Mouse (Mus musculus) cerebellum, postnatal 36 days (tissue): Measurements from ENCODE around the gene Tdrd6.

ENCODE experiments used
- DNase-seq, 2 experiments: peaks; one replicate each; pipeline ENCODE4 v3.0.0; 2021 to 2022; ENCODE audit warnings: mixed read lengths in 2 of 2

The Tdrd6 gene

DNA sequence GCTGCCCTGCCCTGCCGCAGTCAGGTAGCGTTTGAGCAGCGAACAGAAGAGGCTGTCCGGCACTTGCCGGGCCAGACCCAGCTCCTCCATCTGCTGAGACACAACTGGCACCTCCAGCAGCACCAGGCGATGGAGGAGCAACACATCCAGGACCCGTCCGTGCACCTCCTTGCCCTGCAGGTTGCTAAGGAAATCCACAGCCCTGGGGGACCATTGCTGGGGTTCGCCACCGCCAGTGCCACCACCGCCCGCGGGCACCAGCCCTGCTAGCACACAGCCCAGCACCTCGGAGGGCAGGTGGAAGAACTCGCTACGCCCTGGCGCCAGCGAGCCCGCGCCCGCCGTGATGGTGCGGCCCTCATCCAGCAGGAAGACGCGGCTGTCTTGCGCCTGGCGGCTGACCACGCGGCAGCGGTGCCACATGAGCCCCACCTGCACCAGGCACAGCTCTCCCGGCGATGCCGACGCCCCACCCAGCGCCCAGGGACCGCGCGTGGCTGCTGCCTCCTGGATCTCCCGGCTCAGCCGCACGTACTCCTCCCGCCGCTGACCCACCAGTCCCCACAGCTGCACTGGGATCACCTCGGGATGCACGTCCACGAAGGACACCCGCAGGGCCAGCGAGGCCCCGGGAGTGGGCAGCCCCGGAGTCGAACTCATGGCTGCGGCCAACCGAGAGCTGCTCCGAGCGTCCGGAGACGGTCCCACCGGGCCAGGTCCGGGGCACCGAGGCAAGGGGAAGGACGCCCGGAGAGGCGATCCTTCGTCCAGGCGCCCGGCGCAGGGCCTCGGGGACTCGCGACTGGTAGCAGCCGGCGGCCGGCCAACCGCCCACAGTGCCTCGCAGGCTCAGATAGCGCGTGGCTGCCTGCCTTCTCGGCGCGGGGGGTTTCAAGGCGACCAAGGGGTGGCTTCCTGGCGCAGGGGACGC lies at the start of gene Tdrd6:
Gene Tdrd6, minus strand, starts transcription at position 804 of the 931 bp plus-strand sequence.
- DNase-seq = peak in 1 of 2 experiments; percentile 11

DNA sequence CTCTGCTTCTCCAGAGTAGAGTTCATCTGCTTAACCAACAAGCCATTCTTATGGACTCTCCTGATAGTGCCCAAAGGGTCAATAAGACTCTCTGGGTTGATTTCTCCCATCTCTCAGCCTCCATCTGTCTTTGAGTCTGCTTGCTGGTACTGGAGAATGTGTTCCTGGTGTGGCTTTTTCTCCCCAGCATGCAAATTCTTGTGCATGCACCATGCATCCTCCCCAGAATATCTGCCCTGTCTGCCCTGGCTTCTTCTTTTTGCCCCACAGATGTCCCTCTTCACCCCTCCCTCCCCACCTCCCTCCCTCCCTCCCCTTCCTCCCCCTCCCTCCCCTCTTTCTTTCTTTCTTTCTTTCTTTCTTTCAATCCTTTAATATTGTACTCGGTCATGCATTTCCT lies 47.2 kb upstream of the Tdrd6 start:
- DNase-seq = no peak

GRCm38 (mm10) chr17:43676241-43676640 lies 46.1 kb upstream of the Tdrd6 start:
- no peak for DNase-seq

GRCm38 (mm10) chr17:43675228-43675627 lies 45.1 kb upstream of the Tdrd6 start:
- DNase-seq = no peak

- DNase-seq = no peak
These were observed 41.8 kb upstream of the Tdrd6 start for GRCm38 (mm10) chr17:43671907-43672306.

DNA sequence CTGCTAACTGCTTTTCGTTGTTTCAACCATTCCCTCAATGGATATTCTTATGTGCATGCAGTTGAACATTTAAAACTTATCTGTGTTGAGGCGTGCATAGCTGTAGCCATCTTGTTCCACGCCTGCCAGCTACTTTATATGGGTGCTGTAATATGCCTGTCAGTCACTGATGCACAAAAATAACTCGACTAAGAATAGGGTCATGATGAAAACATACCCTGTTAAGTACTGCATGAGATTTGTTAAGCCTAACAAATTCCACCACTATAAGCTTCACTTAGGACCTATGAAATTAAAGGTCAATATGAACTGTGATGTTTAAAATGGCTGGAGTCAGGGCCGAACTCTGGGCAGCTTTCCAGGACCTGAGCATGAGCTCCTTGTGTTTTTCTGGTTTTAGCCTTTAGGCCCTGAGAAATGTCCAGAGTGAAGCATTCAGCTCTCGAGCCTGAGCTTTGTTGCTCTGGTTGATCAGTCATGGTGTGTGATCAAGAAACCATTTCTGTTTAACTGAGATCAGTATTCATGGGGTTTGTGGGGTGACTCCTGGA lies 39.1 kb upstream of the Tdrd6 start:
- DNase-seq = no peak

DNA sequence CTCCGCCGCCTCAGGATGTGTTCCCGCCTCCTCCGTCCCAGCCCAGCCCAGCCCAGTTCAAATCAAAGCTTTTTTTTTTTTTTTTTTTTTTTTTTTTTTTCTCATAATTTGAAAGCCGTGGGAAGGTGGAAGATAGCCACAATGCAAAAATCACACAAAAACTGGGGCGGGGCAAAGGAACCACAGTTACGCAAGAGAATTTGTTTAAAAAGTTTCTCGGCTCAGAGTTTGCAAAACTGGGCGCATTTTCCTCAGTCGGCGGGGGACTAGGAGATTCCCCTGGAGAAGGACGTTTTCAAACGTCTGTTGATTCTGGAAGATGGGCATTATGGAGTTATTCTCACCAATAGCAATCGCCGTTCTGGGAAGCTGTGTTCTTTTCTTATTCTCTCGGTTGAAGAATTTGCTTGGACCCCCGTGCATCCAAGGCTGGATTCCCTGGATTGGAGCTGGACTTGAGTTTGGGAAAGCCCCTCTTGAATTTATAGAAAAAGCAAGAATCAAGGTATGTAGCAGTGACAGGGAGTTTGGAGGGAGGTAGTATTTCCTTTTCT lies 37.3 kb upstream of the Tdrd6 start, which contains the start of gene Cyp39a1:
Gene Cyp39a1, plus strand, starts transcription at position 136 of the 554 bp plus-strand sequence.
- DNase-seq = no peak

- peak; percentile 88 to 90 for DNase-seq
These were observed 36.6 kb upstream of the Tdrd6 start, which contains the start of gene Slc25a27 for GRCm38 (mm10) chr17:43666576-43667289. TSS of gene Slc25a27 (minus strand) at chr17:43667214.

DNA sequence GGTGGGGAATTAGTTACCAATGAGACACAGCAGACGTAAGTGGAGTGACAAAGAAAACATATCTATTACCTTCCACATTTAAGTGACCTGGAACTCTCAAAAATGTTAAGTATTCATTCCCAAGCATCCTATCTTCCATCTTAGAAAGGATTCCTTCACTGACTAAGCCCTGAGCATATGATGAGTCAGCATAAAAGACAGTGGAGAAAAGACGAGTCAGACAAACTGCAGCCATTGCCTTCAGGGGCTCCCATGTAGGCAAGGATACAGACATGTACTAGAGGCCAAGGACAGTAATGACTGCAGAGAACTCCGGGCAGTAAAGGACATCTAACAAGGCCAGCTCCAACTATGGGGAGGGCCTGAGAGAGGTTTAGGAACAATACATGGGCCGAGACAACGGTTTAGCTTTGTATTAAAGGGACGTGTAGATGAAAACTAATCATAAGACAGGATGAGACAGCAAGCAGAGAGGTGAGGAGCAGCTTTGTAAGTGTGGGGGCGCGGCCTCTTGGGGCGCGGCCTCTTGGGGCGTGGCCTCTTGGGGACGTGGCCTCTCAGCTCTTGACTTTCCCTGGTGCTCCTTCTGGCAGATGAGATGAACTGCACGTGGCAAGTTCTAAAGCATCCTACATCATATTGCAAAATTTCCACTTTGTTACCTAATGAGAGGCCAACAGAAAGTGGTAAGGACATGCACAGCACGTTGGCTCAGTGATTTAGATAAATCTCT lies 21.4 kb upstream of the Tdrd6 start:
- no peak for DNase-seq

DNA sequence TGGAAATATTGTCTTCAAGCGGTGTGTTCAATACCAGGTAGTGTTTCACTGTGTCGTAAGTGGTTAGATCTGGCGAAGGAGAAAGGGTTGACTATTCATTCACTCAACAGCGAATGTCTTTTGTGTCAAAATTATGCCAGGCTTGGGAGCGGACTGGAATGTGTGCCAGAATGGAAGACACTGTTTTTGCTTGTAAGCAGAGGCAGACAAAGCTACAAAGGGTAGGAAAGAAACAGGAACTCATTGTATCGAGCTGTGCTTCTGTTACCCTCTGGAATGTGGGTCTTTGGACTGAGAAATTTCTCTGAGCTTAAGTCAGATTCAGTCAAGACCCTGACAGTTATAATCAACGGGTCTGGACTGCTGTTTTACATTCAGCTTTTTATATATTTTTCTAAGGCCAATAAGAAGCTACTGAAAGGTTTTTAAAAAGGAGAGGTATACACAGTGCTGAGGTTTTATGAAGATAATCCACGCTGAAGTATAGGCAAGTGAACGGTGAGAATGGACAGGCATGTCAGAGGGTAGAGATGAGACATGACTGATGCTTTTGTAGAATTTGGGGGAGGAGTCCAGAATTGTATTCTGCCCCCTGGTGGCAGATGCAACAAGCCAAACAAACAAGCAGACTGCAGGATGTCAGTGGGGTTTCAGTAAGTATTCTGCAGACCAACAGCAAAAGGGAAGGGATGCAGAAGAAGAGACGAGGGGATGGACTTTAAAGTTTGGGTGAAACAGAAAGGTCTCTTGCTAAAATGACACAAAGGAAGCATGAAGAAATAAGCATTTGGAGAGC lies 19.7 kb upstream of the Tdrd6 start:
- no peak for DNase-seq

DNA sequence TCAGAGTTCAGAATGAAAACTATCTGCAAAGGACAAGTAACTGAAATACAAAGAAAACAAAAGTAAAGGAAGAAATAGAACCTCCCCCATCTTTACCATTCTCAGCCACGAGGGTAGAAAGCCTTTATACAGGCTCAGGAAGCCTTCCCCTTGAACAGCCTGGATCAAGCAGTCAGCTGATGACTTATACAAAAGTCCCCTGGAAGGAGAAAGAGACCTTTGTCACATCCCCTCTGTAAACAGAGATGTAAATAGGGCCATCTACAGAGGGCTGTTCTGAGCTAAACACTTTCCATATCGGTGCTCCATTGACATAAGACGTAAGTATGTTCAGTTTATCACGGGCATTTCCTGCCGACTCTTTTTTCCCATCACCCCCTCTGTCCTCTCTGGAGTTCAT lies 16.8 kb upstream of the Tdrd6 start:
- DNase-seq = no peak

GRCm38 (mm10) chr17:43645136-43645535 lies 15.0 kb upstream of the Tdrd6 start:
- DNase-seq = no peak

GRCm38 (mm10) chr17:43644375-43644774 lies 14.3 kb upstream of the Tdrd6 start:
- no peak for DNase-seq

GRCm38 (mm10) chr17:43643191-43643590 lies 13.1 kb upstream of the Tdrd6 start:
- DNase-seq = no peak

DNA sequence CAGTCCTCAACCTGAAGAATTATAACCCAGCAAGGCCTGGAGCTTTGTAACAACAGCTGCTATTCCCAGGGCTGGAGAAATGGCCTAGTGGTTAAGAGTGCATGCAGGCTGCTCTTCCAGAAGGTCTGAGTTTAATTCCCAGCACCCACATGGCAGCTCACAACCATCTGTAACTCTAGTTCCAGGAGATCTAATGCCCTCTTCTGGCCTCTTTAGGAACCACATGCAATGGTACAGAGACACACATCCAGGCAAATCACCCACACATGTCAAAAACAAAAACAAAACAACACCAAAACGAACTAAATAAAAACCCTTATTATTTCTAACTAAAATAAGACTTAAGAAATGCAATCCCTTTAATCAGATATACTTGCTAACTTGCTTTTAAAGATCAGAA lies 10.7 kb upstream of the Tdrd6 start:
- DNase-seq = no peak

- DNase-seq = no peak
These were observed 7.0 kb upstream of the Tdrd6 start for GRCm38 (mm10) chr17:43637146-43637545.

DNA sequence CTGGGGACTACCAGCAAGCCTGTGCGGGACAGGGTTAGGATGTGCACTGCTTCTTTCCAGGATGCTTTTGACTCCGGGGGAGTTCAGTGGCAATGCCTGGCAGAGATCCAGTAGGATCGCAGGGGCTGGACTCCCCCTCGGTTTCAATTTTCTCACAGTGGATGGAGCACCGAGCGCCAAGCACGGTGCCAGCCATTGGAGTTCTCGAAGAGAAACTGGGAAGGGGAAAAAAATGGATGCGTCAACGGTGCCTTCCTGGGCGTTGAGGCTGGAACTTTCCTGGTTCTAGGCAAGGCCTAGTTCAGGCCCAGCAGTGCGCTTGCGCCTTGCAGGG lies 295 bp upstream of the Tdrd6 start:
- no peak for DNase-seq

DNA sequence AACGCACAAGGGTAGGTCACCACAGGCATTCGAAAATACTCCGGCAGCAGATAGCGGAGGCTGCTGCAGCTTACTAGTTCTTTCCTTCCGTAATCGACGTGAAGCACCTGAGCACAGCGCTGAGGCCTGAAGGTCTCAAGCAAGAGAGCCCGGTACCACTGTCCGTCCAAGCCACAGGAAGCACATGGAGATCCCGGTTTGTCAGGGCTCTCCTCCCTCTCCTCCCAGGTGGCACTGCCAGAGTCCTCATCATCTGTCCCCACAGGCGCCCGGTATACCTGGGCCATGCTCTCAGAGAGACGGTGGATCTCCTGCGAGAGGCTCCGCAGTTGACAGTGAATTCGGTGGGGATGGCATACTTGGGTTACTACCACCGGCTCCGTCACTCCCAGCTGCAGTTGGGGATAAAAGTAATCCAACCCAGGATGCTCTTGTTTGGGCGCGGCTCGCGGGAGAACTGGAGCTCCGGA lies 1.0 kb downstream of the Tdrd6 start:
- no peak for DNase-seq

DNA sequence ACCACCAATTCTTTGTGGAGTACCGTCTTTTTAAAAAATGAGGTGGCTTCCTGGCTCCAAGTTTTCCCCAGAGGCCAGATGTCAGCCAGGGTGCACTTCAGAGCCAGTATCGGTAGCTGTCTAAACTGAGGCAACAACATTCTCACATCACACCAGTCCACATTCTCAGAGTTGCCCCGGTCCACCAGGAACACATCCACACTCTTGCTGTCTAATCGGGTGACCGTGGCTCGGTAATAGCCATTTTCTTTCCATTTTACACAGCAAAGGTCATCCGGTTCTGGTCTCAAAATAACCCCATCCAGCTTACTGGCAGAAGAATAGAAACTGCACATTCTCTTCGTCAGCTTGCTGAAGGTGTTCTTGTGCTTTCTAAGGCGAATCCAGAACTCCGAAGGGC lies 1.9 kb downstream of the Tdrd6 start:
- no peak for DNase-seq

GRCm38 (mm10) chr17:43622076-43622475 lies 8.0 kb downstream of the Tdrd6 start:
- DNase-seq = no peak

DNA sequence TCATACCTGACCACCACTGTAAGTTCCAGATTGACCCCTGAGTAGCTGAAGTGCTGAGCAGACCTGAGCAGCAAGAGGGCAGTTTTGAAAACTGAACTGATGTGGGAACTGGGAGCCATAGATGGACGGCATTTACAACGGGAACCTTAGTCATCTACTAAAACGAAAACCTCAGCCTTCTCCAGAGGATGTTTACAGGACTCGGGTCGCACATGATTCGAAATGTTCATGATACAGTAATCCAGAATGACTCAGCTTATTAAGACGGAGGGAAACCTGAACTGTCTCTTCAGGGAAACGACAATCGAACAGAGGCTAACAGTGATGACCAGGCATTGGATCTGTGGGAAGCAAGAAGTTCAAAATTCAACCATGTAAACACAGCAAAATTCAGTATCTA lies 10.9 kb downstream of the Tdrd6 start:
- DNase-seq = no peak

- DNase-seq = no peak
These were observed 17.9 kb downstream of the Tdrd6 start for GRCm38 (mm10) chr17:43612221-43612620.
